Mouse (Mus musculus): ENCODE results near the gene Tle3. TPM values are rescaled to one million over a fixed set of nuclear protein-coding genes. Genes with fewer than 3 reads are reported as not detected.
A peak's percentile ranks its signal among the peaks of the same experiment; 100 is the strongest.

Gene Tle3
- polyA plus RNA-seq (2016; fragmentation: Nextera tagmentation; extraction: Ambion mirVana): 59.1 and 71.2 TPM in 2 replicates

DNA sequence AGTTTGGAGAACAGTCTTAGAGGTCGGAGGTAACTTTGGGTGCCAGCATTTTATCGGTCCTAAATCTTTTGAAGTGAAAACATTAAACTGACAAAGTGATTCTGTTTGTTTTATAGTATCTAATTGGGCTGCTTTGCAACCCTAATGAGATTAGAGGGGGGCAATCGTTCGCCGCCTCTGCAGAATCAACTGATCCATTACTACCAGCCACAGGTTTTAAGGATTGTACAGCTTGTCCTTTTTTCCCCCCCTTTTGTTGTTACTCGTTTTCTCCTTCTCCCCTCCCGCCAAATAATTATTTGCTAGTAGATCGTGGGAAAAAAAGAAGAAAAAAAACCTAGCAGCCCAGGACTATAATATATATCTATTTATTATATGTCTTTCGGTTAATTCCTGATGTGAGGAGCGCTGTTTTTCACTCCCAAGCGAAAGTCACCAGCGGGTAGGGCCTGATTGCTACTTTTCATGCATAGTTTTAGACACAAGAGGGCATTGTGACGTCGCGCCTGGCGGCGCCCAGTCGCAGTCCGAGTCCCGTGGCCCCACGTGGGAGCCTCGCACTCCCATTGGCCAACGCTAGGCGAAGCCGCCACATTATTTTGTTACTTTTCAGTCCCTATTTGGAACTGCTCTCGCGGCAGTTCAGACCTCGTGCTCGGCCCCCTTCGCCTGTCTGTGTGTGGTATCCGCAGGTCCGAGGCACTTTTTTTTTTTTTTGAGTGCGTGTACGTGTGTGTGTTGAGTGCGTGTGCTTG is at the start of gene Tle3:
Tle3 (plus strand) TSS at position 612 of the 755 bp plus-strand sequence.
- under 1% methylated on average over 35 of the region's 35 CpGs for WGBS

DNA sequence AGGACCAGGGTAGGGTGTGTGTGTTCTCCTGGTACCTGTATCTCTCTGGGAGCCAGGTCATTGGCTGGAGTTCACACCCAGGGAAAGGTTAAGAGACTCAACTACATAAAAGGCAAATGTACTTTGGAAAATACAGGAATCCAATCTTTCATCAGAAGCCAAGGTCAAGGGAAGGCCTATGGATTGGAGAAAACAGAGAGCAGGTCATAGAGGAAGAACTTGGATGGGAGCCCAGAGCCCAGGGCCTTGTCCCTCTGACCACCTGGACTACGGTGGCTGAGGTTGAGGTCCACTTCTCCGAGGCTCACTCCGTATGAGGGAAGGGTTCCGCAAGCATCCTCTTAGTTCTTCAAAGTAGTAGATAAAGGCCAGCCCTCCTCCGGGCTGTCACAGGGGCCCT is 48.9 kb upstream of the Tle3 start:
- Histone ChIP-seq H3K36me3 (no peaks in the 10 kb centered on the region), H3K27me3 (peaks cover 62% of the 10 kb centered on the region), H3K4me1 (replicated peaks) (peaks cover 36% of the 10 kb centered on the region), H3K9ac (replicated peaks) (no peak overlapping the region), H3K9me3 (no peaks in the 10 kb centered on the region), H3K27ac (no peak overlapping the region), H3K4me3 (replicated peaks) (no peak overlapping the region), H3K4me2 (no peak overlapping the region)
- 85% methylated on average over 5 of the region's 5 CpGs for WGBS
- no peak for ATAC-seq (ENCODE audit: insufficient number of reproducible peaks, insufficient read depth, low FRiP score, low TSS enrichment, low read depth)

More for the DNA sequence above, at the start of gene Tle3:
- Histone ChIP-seq H3K4me2 (peak within 1 kb of the TSS; percentile 92), H3K9ac (replicated peaks) (peak within 1 kb of the TSS; percentile 100), H3K27ac (peak within 1 kb of the TSS; percentile 97), H3K4me1 (replicated peaks) (peaks cover 58% of the 10 kb centered on the region), H3K27me3 (no peaks in the 10 kb centered on the region), H3K9me3 (no peaks in the 10 kb centered on the region), H3K36me3 (peaks cover 15% of the 10 kb centered on the region), H3K4me3 (replicated peaks) (peak within 1 kb of the TSS; percentile 98)
- peak; percentile 71 for ATAC-seq (ENCODE audit: insufficient number of reproducible peaks, insufficient read depth, low FRiP score, low TSS enrichment, low read depth)

DNA sequence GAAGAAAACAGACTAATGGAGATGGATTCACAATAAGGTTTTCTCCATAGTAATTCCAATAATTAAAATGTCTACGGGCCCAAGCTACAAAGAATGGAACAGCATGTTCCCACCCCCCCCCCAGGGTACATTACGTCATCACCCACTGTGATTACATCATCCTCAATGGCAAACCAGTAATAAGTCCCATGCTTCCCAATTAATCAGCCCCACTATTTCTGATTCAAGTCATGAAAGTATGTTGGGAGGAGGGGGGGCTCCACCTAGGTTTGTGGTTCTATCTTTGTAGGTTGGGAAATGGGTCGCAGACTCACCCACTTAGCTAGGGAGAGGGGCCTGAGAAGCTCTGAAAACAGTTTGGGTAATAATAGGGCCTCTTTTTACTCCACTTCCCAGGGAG is 48.3 kb upstream of the Tle3 start:
- WGBS: 55% methylated on average over 3 of the region's 3 CpGs
- Histone ChIP-seq H3K36me3 (no peaks in the 10 kb centered on the region), H3K27me3 (peaks cover 64% of the 10 kb centered on the region), H3K4me1 (replicated peaks) (peaks cover 36% of the 10 kb centered on the region), H3K4me2 (no peak overlapping the region), H3K27ac (no peak overlapping the region), H3K4me3 (replicated peaks) (no peak overlapping the region), H3K9ac (replicated peaks) (no peak overlapping the region), H3K9me3 (no peaks in the 10 kb centered on the region)
- ATAC-seq (ENCODE audit: insufficient number of reproducible peaks, insufficient read depth, low FRiP score, low TSS enrichment, low read depth): no peak

DNA sequence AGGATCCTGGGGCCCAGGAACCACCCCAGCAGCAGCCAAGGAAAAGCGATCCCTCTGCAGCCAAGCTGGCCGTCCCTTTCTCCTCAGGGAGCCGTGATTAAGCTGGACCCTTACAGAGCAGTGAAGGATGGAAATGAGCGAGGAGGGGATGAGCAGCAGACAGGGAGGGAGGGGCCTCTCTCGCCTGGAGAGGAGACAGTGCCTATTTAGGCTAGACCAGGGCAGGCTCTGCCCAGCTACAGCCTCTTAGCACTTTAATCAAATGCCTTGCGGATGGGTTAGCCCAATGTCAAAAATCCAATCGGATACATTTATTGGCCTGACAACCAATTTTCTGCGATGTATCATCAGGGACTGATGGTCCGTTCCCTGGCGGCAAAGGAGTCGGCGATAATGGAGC is 47.8 kb upstream of the Tle3 start:
- Histone ChIP-seq H3K4me3 (replicated peaks) (no peak overlapping the region), H3K9me3 (no peaks in the 10 kb centered on the region), H3K36me3 (no peaks in the 10 kb centered on the region), H3K27me3 (peaks cover 64% of the 10 kb centered on the region), H3K9ac (replicated peaks) (no peak overlapping the region), H3K4me2 (no peak overlapping the region), H3K27ac (no peak overlapping the region), H3K4me1 (replicated peaks) (peaks cover 36% of the 10 kb centered on the region)
- ATAC-seq (ENCODE audit: insufficient number of reproducible peaks, insufficient read depth, low FRiP score, low TSS enrichment, low read depth): no peak
- 15% methylated on average over 12 of the region's 12 CpGs for WGBS

DNA sequence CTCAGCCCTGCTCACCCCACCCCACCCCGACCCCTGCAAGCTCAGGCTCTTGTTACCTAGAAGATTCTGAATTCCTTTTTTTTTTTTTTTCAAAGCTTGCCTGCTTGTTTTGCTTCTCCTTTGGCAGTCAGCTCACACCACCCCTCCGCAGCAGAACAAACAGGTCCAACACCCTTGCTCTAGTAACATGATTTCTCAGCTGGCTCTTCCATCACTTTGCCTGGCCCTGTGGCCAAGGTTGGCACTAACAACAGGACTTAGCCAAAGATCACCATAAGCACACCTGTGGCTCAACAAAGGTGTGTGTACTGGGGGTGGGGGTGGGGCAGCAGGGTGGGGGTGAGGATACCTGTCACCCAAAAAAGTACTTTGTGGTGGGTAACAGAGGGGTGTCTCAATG is 47.2 kb upstream of the Tle3 start:
- H3K27ac ChIP-seq: no peak overlapping the region
- WGBS: 29% methylated on average over 2 of the region's 2 CpGs
- H3K9me3 ChIP-seq: no peaks in the 10 kb centered on the region
- peaks cover 29% of the 10 kb centered on the region for H3K4me1 ChIP-seq (replicated peaks)
- ATAC-seq (ENCODE audit: insufficient number of reproducible peaks, insufficient read depth, low FRiP score, low TSS enrichment, low read depth): no peak
- H3K36me3 ChIP-seq: no peaks in the 10 kb centered on the region
- no peak overlapping the region for H3K4me3 ChIP-seq (replicated peaks)
- no peak overlapping the region for H3K9ac ChIP-seq (replicated peaks)
- peaks cover 63% of the 10 kb centered on the region for H3K27me3 ChIP-seq
- no peak overlapping the region for H3K4me2 ChIP-seq

DNA sequence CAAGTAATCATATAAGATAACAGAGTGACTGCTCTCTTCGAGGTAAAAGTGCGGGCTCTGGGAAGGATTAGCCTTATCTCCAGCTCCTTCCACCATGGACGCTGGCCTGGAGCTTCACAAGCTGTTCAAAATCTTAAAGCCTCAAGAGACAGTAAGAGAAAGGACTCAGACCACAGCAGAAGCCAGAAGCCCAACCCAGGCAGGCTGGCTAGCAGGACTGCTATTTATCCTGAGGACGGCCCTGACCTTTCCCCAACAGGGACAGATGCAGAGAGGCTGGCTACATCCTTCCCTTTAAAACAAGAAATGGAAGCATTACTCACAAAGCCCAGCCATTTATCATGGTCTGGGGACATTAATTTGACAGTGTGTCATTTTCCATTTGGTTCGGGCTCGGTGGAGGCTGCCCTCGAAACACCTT is 46.2 kb upstream of the Tle3 start:
- H3K27me3 ChIP-seq: peaks cover 64% of the 10 kb centered on the region
- no peak overlapping the region for H3K27ac ChIP-seq
- H3K36me3 ChIP-seq: no peaks in the 10 kb centered on the region
- no peak overlapping the region for H3K4me2 ChIP-seq
- H3K4me1 ChIP-seq (replicated peaks): peaks cover 28% of the 10 kb centered on the region
- WGBS: 11% methylated on average over 7 of the region's 7 CpGs
- H3K9ac ChIP-seq (replicated peaks): no peak overlapping the region
- H3K9me3 ChIP-seq: no peaks in the 10 kb centered on the region
- ATAC-seq (ENCODE audit: insufficient number of reproducible peaks, insufficient read depth, low FRiP score, low TSS enrichment, low read depth): no peak
- no peak overlapping the region for H3K4me3 ChIP-seq (replicated peaks)

DNA sequence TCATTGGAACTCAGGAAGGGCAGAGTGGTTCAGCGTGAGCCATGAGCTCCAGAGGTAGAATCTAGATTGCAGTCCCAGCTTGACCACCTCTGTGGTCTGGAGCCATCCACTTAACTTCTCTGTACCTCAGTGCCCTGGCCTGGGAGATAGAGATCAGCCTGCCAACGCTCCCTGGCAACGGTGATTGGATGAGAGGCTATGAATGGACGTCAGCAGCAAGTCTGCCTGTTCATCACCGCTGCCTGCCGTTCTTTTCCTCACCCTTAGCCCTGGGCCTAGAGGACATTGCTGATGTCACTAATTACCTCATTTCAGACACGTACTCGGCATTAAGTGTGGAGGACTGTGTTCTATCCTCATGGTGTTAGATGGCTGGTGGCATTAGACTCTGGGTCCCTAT is 45.2 kb upstream of the Tle3 start:
- no peaks in the 10 kb centered on the region for H3K36me3 ChIP-seq
- ATAC-seq (ENCODE audit: insufficient number of reproducible peaks, insufficient read depth, low FRiP score, low TSS enrichment, low read depth): no peak
- H3K9me3 ChIP-seq: no peaks in the 10 kb centered on the region
- H3K27ac ChIP-seq: no peak overlapping the region
- H3K4me1 ChIP-seq (replicated peaks): peaks cover 28% of the 10 kb centered on the region
- H3K9ac ChIP-seq (replicated peaks): no peak overlapping the region
- H3K4me2 ChIP-seq: no peak overlapping the region
- 61% methylated on average over 8 of the region's 8 CpGs for WGBS
- no peak overlapping the region for H3K4me3 ChIP-seq (replicated peaks)
- H3K27me3 ChIP-seq: peaks cover 56% of the 10 kb centered on the region

DNA sequence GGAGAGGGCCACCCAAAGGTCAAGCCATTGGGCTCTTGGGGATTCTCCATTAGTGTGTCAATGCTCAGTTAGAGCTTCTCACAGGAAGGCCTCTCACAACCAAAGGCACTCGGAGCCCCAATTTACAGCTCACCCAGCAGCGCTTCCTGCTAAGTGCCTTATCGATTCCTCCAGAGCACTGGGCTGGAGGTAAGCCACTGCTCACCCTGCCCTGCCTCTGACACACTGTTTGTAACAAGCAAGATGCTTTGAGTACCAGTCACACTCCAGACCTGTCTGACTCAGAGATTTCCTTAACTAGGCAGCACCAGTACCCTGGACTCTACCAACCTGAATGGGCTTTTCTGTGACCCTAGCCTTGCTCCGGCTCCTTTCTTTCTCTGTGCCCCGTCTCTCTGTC is 44.0 kb upstream of the Tle3 start:
- 69% methylated on average over 5 of the region's 5 CpGs for WGBS

DNA sequence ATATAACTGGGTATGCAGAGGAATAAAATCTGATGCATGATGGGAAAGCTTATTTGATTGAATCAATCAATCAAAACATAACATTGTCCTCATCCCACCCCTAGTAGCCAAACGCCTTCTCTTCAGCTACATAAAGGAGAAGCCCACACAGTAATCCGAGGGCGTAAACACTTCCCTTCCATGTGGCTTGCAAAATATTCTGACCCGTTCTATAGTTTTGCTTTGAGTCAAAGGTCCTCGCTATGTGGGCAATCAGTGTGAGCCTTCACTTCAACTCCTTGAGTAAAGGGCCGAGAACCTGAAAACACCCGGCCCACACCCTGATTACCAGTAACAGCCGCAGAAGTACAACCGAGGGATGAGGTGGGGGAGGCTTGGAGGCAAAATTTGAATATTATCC is 41.4 kb upstream of the Tle3 start:
- 85% methylated on average over 9 of the region's 9 CpGs for WGBS
- Histone ChIP-seq H3K9ac (replicated peaks) (no peak overlapping the region), H3K4me1 (replicated peaks) (peaks cover 9% of the 10 kb centered on the region), H3K4me2 (no peak overlapping the region), H3K27ac (no peak overlapping the region), H3K9me3 (no peaks in the 10 kb centered on the region), H3K4me3 (replicated peaks) (no peak overlapping the region), H3K36me3 (no peaks in the 10 kb centered on the region), H3K27me3 (peaks cover 39% of the 10 kb centered on the region; the same call in 1 of the 2 replicates)
- no peak for ATAC-seq (ENCODE audit: insufficient number of reproducible peaks, insufficient read depth, low FRiP score, low TSS enrichment, low read depth)

More for the DNA sequence above, 44.0 kb upstream of the Tle3 start:
- Histone ChIP-seq H3K4me3 (replicated peaks) (no peak overlapping the region), H3K9me3 (no peaks in the 10 kb centered on the region), H3K36me3 (no peaks in the 10 kb centered on the region), H3K9ac (replicated peaks) (no peak overlapping the region), H3K4me2 (no peak overlapping the region), H3K27ac (no peak overlapping the region), H3K27me3 (peaks cover 47% of the 10 kb centered on the region), H3K4me1 (replicated peaks) (peaks cover 25% of the 10 kb centered on the region)
- no peak for ATAC-seq (ENCODE audit: insufficient number of reproducible peaks, insufficient read depth, low FRiP score, low TSS enrichment, low read depth)

DNA sequence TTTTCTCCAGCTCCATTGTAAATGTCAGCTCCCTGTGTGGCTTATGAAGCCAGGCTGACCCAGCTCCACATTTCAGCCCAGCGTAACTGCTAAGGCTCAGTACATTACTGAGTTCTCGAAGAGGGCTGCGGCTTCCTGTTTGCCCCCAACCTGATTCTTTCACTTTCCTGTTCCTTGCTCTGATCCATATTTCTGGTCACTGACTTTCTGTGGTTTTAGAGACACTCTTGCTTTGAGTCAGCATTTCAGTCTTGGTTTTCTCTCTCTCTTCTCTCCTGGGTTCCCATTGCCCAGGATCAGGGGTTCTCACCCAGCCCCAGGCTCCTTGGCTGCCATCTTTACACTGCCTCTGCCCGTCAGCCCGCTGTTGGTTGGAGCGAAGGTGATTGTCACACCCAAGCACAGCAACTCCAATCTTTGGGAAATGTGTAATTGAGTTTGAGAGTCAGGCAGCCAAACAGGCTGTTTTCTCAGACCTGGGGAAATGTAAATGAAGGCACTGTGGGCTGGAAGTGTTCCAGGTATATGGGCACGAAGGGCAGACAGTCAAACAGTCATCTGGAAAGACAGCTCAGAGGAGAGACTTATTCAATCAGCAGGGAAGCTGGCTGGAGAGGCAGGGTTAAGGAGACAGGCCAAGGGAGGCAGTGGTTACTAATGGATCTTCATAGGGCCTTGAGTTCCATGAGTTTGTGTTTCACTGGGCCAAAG is 39.8 kb upstream of the Tle3 start:
- H3K9me3 ChIP-seq: no peaks in the 10 kb centered on the region
- H3K4me2 ChIP-seq: no peak overlapping the region
- H3K27me3 ChIP-seq: peaks cover 44% of the 10 kb centered on the region
- no peak overlapping the region for H3K27ac ChIP-seq
- no peaks in the 10 kb centered on the region for H3K36me3 ChIP-seq
- H3K4me3 ChIP-seq (replicated peaks): no peak overlapping the region
- WGBS: 90% methylated on average over 7 of the region's 7 CpGs
- ATAC-seq (ENCODE audit: insufficient number of reproducible peaks, insufficient read depth, low FRiP score, low TSS enrichment, low read depth): no peak
- no peak overlapping the region for H3K9ac ChIP-seq (replicated peaks)
- peaks cover 8% of the 10 kb centered on the region for H3K4me1 ChIP-seq (replicated peaks)

DNA sequence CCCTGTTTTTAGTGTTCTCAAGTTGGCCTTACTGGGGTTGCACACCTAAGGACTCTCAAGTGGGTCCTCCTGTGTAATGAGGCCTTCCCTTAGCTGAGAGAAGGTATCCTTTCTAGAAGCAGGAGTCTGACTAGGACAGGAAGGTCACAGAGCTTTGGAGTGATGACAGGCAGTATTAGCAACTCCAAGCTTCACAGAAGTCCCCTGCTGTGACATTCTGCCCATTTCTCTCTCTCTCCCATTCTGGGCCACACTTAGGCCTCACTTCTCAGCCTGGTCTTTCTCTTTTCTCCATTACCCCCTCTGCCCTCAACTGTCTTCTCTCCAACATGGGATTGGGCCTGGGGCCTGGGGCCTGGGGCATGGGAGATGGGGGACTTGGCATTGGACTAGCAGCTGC is 36.0 kb upstream of the Tle3 start:
- Histone ChIP-seq H3K9ac (replicated peaks) (no peak overlapping the region), H3K27ac (no peak overlapping the region), H3K9me3 (no peaks in the 10 kb centered on the region), H3K36me3 (no peaks in the 10 kb centered on the region), H3K4me2 (no peak overlapping the region), H3K27me3 (peaks cover 65% of the 10 kb centered on the region), H3K4me1 (replicated peaks) (peaks cover 30% of the 10 kb centered on the region), H3K4me3 (replicated peaks) (no peak overlapping the region)
- no peak for ATAC-seq (ENCODE audit: insufficient number of reproducible peaks, insufficient read depth, low FRiP score, low TSS enrichment, low read depth)
